Mouse (Mus musculus) activated CD4-positive, CD25-positive, alpha-beta regulatory T cell, adult 4 months (primary cell): Measurements from ENCODE around the gene Gm45208. TPM values are rescaled to one million over a fixed set of nuclear protein-coding genes. Genes with fewer than 3 reads are reported as not detected.

Experiments used
- ATAC-seq: one replicate; pipeline ENCODE4 v1.8.0; 2017
- polyA plus RNA-seq, 2 experiments: library from polyadenylated mRNA; unstranded; fragments of 100-300 nt; shearing (Covaris generic); gene quantifications; one replicate each; pipeline ENCODE4 v1.2.1; 2017

Gm45208 gene
- polyA plus RNA-seq, 2 experiments from 2014 or later = not detected

DNA sequence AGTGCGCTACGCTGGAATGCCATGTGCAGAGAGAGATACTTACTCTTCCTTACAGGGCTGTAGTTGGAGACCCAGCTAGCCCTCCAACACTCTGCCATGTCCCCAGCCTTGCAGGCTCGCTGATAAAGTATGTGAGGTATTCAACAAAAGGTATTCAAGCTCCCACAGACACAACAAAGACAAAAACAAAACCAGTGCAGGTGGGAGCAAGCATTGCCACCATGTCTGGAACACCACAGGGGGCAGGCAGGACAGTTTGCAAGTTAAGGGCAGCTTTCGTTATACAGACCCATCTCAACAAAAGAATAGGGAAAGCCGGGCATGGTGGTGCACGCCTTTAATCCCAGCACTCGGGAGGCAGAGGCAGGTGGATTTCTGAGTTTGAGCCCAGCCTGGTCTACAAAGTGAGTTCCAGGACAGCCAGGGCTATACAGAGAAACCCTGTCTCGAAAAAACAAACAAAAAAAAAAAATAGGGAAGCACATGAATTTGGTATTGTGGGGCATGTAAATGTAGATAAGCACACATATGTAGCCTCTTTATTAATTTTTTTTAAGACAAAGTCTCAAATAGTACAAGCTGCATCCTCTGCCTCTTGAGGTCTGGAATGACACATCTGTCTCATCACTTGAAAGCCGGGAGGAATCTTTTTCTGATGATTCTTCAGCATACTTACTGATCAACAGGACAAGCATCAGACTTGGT, 53.6 kb downstream of the Gm45208 start:
- ATAC-seq = no peak

DNA sequence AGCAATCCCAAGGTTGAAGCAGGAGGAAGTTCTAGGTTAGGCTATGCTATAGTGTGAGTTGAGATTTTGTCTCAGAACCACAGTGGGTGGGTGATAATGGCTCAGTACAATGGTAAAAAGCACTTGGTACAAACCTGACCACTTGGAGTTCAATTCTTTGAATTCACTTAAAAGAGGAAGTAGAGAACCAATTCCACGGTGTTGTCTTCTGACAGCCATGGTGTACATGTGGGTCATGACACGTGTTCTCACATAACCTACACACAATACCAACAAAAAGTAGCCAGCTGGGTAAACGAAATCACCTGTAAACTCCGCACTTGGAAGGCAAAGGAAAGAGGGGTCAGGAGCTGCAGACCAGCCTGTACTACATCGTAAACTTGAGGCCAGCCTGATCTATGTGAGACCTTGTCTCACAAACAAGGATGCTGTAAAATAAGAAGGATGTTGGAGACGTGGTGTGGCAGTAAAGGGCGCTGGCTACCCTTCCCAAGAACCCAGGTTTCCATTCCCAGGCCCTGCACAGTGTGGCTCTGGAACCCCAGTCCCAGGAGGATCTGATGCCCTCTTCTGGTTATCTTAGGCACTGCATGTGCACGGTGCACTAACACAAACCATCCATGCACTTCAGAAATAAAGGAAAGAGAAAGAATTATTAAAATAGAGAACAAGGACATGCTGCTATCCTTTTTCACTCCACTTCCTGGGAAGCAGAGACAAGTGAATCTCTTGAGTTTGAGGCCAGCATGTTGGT, 54.5 kb downstream of the Gm45208 start:
- ATAC-seq = no peak

DNA sequence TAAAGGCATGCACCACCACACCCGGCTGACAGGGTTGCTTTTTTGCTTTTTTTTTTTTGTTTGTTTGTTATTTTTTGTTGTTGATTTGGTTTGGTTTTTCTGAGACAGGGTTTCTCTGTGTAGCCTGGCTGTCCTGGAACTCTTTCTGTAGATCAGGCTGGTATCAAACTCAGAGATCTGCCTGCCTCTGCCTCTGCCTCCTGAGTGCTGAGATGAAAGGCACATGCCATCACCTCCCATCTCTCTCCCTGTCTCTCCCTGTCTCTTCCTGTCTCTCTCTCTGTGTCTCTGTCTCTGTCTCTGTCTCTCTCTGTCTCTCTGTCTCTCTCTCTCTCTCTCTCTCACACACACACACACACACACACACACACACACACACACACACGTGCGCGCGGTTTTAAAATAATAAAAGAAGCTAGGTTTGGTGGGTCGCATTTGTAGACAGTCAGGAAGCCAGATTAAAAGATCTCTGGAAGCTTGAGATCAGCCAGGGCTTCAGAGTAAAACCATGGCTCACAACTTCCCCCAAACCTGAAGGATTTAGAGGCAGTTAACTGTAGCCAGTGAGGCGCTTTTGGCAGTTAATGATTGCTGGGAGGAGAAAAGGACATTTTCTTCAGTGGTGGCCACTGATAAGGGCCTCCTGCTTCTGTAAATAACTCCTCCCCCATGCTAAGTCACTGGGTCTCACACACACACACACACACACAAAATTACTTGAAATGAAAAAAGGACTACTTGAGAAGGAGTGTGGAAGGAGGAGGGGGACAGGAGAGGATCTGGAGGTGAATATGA, 56.6 kb downstream of the Gm45208 start:
- no peak for ATAC-seq

DNA sequence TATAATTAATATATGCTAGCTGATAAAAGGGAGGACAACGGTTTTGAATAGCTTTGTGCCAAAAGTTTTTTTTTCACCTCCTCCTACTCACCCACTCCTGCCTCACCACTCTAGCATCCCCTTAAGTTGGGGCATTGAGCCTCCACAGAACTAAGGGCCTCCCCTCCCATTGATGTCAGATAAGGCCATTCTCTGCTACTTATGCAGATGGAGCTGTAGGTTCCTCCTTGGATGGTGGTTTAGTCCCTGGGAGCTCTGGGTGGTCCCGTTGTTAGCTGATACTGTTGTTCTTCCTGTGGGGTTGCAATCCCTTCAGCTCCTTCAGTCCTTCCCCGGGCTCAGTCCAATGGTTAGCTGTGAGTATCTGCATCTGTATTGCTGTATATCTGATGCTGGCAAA, 57.2 kb downstream of the Gm45208 start:
- no peak for ATAC-seq

Other genes starting within 250 kb of the Gm45208 start
- gene Foxp3, start 148.6 kb upstream of the Gm45208 start, polyA plus RNA-seq = 10 to 100 TPM; 31.5 to 37.6 TPM
- 1 to 10 TPM; 4.4 to 6.5 TPM for gene Ppp1r3f, start 148.0 kb upstream of the Gm45208 start, polyA plus RNA-seq
- 1 to 10 TPM; 7.3 to 9.1 TPM for gene Ccdc22, start 116.7 kb upstream of the Gm45208 start, polyA plus RNA-seq
- not detected for gene Cacna1f, start 115.2 kb upstream of the Gm45208 start, polyA plus RNA-seq
- gene Syp, start 83.8 kb upstream of the Gm45208 start, polyA plus RNA-seq = 1 to 10 TPM; 5.8 to 7.5 TPM
- gene Prickle3, start 65.0 kb upstream of the Gm45208 start, polyA plus RNA-seq = 1 to 10 TPM; 6.3 TPM
- 100 to 1,000 TPM; 196 to 200 TPM for gene Plp2, start 50.9 kb upstream of the Gm45208 start, polyA plus RNA-seq
- not detected for gene Magix, start 41.0 kb upstream of the Gm45208 start, polyA plus RNA-seq
- 10 to 100 TPM; 44.6 to 54.1 TPM for gene Gpkow, start 25.1 kb upstream of the Gm45208 start, polyA plus RNA-seq
- 10 to 100 TPM; 38.9 to 48.2 TPM for gene Wdr45, start 7.9 kb upstream of the Gm45208 start, polyA plus RNA-seq
- gene Praf2, start 6.2 kb downstream of the Gm45208 start, polyA plus RNA-seq = 10 to 100 TPM; 34.0 to 36.1 TPM
- under 1 TPM in 1 of 2 experiments, not detected in 1; 0.20 TPM for gene Ccdc120, start 28.7 kb downstream of the Gm45208 start, polyA plus RNA-seq
- 10 to 100 TPM in 1 of 2 experiments, 1 to 10 TPM in 1; 9.1 to 14.7 TPM for gene Tfe3, start 40.3 kb downstream of the Gm45208 start, polyA plus RNA-seq
- 10 to 100 TPM; 46.6 to 58.8 TPM for gene Gripap1, start 67.5 kb downstream of the Gm45208 start, polyA plus RNA-seq
- under 1 TPM; 0.49 to 0.50 TPM for gene Kcnd1, start 100.0 kb downstream of the Gm45208 start, polyA plus RNA-seq
- 10 to 100 TPM; 15.4 to 21.1 TPM for gene Otud5, start 119.1 kb downstream of the Gm45208 start, polyA plus RNA-seq
- gene Pim2, start 156.0 kb downstream of the Gm45208 start, polyA plus RNA-seq = 10 to 100 TPM; 37.5 to 40.7 TPM
- gene Slc35a2, start 161.8 kb downstream of the Gm45208 start, polyA plus RNA-seq = 10 to 100 TPM; 11.3 to 17.3 TPM
- gene Pqbp1, start 177.0 kb downstream of the Gm45208 start, polyA plus RNA-seq = 100 to 1,000 TPM in 1 of 2 experiments, 10 to 100 TPM in 1; 88.7 to 101 TPM
- 10 to 100 TPM; 95.9 to 96.8 TPM for gene Timm17b, start 177.1 kb downstream of the Gm45208 start, polyA plus RNA-seq
- gene Gm10491, start 185.6 kb downstream of the Gm45208 start, polyA plus RNA-seq = not detected
- gene Gm10490, start 187.3 kb downstream of the Gm45208 start, polyA plus RNA-seq = not detected
- not detected for gene Pcsk1n, start 197.6 kb downstream of the Gm45208 start, polyA plus RNA-seq
- not detected for gene Eras, start 206.4 kb downstream of the Gm45208 start, polyA plus RNA-seq
- gene Hdac6, start 225.6 kb downstream of the Gm45208 start, polyA plus RNA-seq = 10 to 100 TPM in 1 of 2 experiments, 1 to 10 TPM in 1; 8.7 to 10.0 TPM